Mouse (Mus musculus): Measurements from ENCODE around the gene Dach1.

The Dach1 gene

GRCm38 (mm10) chr14:98109929-98110328, 59.6 kb downstream of the Dach1 start:
- no peak for DNase-seq (ENCODE audit: low spot score in 2 of 2)

- DNase-seq (ENCODE audit: low spot score in 2 of 2), result no peak
Measured at GRCm38 (mm10) chr14:98108764-98109163, 60.8 kb downstream of the Dach1 start.

- DNase-seq (ENCODE audit: low spot score in 2 of 2), result no peak
Measured at GRCm38 (mm10) chr14:98106208-98106607, 63.4 kb downstream of the Dach1 start.

GRCm38 (mm10) chr14:98104314-98104955, 65.1 kb downstream of the Dach1 start:
- DNase-seq (ENCODE audit: low spot score in 2 of 2), result no peak

GRCm38 (mm10) chr14:98095229-98095628, 74.3 kb downstream of the Dach1 start:
- DNase-seq (ENCODE audit: low spot score in 2 of 2), result no peak

GRCm38 (mm10) chr14:98089246-98089645, 80.3 kb downstream of the Dach1 start:
- no peak for DNase-seq (ENCODE audit: low spot score in 2 of 2)

- no peak for DNase-seq (ENCODE audit: low spot score in 2 of 2)
Measured at GRCm38 (mm10) chr14:98087355-98087754, 82.2 kb downstream of the Dach1 start.

GRCm38 (mm10) chr14:98086794-98087193, 82.8 kb downstream of the Dach1 start:
- DNase-seq (ENCODE audit: low spot score in 2 of 2), result no peak

- no peak for DNase-seq (ENCODE audit: low spot score in 2 of 2)
Measured at GRCm38 (mm10) chr14:98085141-98085540, 84.4 kb downstream of the Dach1 start.

- no peak for DNase-seq (ENCODE audit: low spot score in 2 of 2)
Measured at GRCm38 (mm10) chr14:98084720-98085119, 84.8 kb downstream of the Dach1 start.

- no peak for DNase-seq (ENCODE audit: low spot score in 2 of 2)
Measured at GRCm38 (mm10) chr14:98083419-98083818, 86.1 kb downstream of the Dach1 start.

GRCm38 (mm10) chr14:98080014-98080413, 89.6 kb downstream of the Dach1 start:
- DNase-seq (ENCODE audit: low spot score in 2 of 2), result no peak

GRCm38 (mm10) chr14:98077996-98078395, 91.6 kb downstream of the Dach1 start:
- no peak for DNase-seq (ENCODE audit: low spot score in 2 of 2)

- DNase-seq (ENCODE audit: low spot score in 2 of 2), result no peak
Measured at GRCm38 (mm10) chr14:98073421-98074080, 96.0 kb downstream of the Dach1 start.

GRCm38 (mm10) chr14:98072647-98073420, 96.7 kb downstream of the Dach1 start:
- DNase-seq (ENCODE audit: low spot score in 2 of 2), result no peak

- peak in 1 of 2 experiments; percentile 5 for DNase-seq (ENCODE audit: low spot score in 2 of 2)
Measured at GRCm38 (mm10) chr14:98071877-98072276, 97.7 kb downstream of the Dach1 start.

GRCm38 (mm10) chr14:98067273-98067905, 102.2 kb downstream of the Dach1 start:
- DNase-seq (ENCODE audit: low spot score in 2 of 2), result peak; percentile 2 to 33

GRCm38 (mm10) chr14:98064190-98064589, 105.4 kb downstream of the Dach1 start:
- no peak for DNase-seq (ENCODE audit: low spot score in 2 of 2)

- peak in 1 of 2 experiments; percentile 11 for DNase-seq (ENCODE audit: low spot score in 2 of 2)
Measured at GRCm38 (mm10) chr14:98049329-98049728, 120.2 kb downstream of the Dach1 start.

- DNase-seq (ENCODE audit: low spot score in 2 of 2), result no peak
Measured at GRCm38 (mm10) chr14:98048403-98048802, 121.2 kb downstream of the Dach1 start.

GRCm38 (mm10) chr14:98047670-98048069, 121.9 kb downstream of the Dach1 start:
- DNase-seq (ENCODE audit: low spot score in 2 of 2), result no peak

GRCm38 (mm10) chr14:98046960-98047359, 122.6 kb downstream of the Dach1 start:
- no peak for DNase-seq (ENCODE audit: low spot score in 2 of 2)

Measured in heart, adult 9 months (tissue).